Mouse (Mus musculus): ENCODE measurements around the gene Lamc1. TPM values are rescaled to one million over a fixed set of nuclear protein-coding genes. Genes with fewer than 3 reads are reported as not detected.

Gene Lamc1
- total RNA-seq, 2 experiments from 2014 or later, result 79.6 to 103 TPM

DNA sequence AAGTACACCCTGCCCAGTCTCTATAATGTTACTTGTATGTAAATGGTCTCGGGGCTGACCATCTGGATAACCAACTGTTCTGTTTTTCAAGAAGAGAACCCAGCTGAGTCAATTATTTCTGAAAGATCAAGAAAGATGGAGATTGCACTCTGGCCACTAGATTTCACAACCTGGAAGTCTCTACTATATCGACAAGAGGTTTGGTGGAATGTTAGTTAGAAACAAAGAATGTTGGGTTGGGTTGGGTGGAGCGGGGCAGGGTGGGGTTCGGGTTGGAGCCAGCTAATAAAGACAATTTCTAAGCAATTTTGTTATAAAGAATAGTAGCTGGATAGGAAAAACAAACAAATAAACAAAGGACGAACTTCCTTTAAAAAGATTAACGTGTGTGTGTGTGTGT lies 62.9 kb downstream of the Lamc1 start:
- no peak for DNase-seq
- intact Hi-C loops (cut with DNase I), result no loop called here

DNA sequence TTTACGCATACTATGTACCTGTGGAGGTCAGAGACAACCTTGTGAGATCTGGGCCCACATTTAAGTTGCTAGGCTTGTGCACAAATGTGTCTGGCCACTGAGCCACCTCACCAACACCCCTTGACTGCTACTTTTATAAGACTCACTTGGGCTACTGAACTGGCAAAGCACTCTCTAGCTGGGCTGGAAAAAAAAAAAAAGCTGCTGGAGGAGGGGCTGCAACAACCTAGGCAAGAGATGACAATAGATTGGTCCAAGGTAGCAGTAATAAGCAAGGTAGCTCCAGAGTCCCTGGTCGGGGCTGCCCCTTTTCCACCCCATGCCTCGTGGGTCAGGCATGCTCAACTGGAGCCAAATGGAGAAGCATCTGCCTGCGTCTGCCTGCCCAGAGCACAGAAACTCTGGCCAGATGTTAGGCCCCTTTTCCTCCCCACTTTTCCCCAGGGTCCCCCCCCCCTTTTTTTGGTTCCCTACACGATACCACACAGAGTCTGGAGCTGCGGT lies 63.7 kb downstream of the Lamc1 start:
- no peak for DNase-seq
- intact Hi-C loops (cut with DNase I), result no loop called here

DNA sequence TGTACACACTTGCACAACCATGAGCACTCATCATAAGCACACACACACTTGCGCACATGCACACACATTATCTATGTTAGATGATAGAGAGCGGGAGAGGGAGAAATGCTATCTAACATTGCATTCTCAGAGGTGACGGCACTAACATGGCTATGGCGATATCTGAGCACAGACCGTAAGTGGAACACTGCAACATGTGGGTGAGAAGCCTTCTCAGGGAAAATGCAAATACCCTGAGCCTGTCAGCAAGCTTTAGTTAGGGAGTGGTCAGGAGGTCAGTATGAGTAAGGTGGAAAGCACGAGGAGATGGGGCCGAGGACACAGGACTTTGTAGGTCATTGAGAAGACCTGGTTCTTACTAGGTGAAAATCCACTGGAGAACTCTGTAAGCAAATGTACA lies 64.3 kb downstream of the Lamc1 start:
- DNase-seq, result no peak
- intact Hi-C loops (cut with DNase I), result no loop called here

DNA sequence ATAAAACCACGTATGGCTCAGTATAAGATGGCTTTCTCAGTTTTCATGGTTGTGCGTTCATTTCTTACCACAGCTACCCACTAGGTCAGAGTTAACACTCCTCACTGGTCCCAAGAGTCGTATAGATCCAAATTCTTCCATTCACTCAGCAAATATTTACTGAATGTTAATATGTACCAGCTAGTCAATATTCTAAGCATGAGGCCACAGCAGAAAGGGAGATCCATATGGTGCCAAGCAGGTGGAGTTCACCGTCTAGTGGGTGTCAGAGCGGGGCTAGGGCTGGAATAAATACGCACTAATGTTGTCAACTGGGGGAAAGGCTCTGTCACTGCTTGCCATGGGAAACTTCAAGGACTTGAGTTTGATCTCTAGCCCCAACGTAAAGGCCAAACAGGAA lies 64.9 kb downstream of the Lamc1 start:
- DNase-seq, result no peak
- intact Hi-C loops (cut with DNase I), result no loop called here

DNA sequence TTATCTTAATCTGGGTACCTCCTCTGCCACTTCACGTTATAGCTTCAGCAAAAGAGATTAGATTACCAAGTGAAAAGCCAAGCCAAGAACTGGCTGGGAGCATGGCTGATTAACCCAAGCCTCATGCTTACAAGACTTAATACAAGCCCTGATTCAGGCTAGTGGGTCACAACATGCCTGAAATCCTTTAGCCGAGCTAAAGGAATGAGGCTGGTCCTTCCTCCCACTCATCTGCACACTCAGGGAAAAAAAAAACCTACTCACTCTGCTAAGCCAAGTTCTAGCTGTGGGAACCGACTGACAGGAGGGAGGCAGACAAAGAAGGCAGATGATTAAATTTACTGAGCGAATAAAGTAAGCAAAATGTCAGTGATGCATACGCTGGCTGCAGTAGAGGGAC lies 65.7 kb downstream of the Lamc1 start:
- no peak for DNase-seq
- intact Hi-C loops (cut with DNase I), result no loop called here

DNA sequence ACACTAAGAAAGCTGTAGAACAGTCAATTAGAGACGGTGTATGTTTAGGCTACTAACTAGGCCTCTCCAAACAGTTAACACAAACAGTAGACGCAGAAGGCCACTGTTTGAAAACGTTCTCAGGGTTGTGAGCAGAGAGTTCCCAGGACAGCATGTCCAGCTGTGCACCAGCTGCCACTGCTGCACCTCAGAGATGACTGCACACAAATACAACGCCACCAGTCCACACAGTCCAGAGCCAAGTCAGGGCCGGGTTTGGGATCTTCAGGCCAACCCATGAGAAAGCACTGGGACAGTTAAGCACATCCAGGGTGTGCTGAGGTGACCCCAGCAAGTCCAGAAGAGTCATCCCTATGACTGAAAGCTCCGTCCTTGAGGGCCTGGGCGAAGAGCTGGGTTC lies 67.0 kb downstream of the Lamc1 start:
- peak in 1 of 2 experiments; percentile 27 for DNase-seq
- intact Hi-C loops (cut with DNase I), result no loop called here

DNA sequence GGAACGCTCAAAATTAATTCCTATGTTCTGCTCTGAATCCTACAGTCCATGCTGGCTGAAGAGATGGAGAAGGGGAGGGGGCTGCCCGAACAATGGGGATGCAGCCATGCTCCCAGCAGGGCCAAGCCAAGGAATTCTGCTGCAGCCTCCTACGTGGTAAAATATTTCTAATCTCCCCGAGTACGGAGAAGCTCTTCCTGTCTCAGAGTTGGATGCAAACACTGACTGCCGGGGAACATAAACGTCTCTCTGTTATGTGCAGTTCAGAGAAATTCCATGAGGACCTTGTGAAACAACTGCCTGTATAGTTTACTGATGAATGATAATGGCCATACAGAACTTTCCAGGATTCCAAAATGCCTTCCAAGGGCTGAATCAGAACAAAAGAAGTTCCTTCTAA lies 67.5 kb downstream of the Lamc1 start:
- intact Hi-C loops (cut with DNase I), result no loop called here
- no peak for DNase-seq

DNA sequence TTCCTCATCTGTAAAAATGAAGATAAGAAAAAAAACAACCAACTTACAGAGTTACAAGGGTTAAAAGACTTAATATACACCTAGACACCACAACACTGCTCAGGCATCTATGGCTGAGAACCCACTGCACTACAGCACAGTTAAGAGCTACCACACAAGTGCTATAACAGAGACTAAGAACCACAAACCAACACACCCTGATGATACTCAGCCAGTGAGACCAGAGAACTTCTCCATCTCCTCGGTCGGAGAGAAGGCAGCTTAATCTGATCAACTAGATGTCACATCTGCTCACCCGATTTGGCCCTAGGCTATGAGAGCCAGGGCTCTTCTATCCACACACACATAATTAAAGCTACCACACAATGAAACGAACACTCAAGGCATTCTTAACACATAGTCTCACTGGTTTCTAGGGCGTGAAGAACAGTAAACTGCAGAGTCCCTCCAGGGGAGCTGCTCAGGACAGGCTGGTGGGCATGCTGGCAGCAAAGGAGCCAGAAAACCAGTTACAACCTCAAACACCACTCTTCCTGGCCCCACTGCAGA lies 72.8 kb downstream of the Lamc1 start:
- DNase-seq, result no peak
- intact Hi-C loops (cut with DNase I), result loop anchor here (5.0 kb wide), 1 partner anchor 72 kb away; the partner anchor contains the start of gene Lamc1

DNA sequence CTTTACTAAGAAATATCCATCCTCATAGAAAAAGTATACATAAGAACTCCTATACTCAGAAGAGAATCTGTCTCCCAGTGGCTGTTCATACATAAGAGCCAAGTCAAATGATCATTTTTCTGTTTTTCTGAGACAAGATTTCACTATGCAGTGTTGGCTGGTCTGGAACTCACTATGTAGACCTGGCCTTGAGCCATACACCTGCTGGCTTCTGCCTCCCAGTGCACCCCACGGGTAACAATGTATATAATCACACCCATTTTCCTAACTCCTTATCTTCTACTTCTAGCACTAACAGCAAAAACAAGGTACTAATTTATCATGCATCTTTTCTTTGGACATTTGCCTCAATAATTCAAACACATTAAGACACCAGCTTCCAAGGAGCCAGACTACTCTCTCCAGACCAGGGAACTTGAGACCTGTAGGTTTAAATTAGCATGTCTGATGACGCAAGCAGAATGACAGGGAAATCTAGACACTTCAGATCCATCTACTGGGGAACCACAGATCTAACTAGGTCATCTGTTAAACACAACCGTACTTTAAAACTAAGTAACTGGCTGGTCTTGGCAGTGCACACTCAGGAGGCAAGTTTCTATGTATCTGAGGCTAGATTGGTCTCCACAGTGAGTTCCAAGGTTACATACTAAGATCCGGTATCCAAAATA lies 79.9 kb downstream of the Lamc1 start:
- intact Hi-C loops (cut with DNase I), result no loop called here
- no peak for DNase-seq

DNA sequence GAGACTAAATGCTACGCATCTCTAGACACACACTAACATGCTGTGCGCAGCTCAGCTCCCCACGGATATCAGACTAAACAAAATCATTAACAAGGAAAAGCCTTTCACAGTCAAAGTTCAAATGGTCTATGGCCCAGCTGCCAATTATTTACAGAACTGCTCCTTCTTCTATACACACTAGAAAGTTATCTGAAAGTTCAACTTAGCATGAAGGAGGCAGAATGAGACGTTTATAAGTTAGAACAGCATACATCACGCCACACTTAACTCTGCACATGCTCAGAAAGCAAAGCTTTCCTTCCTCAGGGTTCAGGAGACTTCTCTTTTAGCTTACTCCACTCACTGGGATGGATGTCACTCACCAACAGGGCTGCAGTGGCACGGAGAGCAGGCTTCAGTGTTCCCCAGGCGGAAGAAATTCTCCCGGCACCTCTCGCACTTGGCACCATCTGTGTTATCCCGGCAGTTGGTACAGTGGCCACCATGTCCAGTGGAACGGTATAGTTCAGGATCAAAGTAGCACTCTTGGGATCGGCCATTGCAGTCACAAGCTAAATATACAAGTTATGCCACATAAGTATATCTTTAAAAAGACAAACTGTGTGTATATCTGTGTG lies 80.9 kb downstream of the Lamc1 start:
- no peak for DNase-seq
- intact Hi-C loops (cut with DNase I), result no loop called here

DNA sequence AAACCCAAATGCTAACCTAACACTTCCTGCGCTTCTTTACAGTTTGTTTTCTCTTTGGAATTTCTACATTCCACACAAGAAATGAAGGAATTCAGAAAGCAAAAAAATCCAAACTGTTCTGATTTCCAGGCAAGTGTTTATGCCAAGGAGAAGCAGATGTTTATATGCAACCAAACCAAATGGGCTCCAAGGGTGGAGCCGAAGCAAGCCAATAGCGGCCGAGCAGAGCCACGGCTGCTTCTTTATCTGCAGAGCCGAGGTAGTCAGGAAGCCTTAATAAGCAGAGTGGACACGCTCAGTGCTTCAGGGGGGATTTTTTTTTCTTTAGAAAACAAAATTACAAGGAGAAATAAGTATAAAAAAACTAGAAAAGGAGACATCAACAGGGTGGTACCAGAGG lies 91.2 kb downstream of the Lamc1 start:
- intact Hi-C loops (cut with DNase I), result loop anchor here (1.0 kb wide), 1 partner anchor 20 kb away; no protein-coding TSS in a partner anchor
- no peak for DNase-seq

DNA sequence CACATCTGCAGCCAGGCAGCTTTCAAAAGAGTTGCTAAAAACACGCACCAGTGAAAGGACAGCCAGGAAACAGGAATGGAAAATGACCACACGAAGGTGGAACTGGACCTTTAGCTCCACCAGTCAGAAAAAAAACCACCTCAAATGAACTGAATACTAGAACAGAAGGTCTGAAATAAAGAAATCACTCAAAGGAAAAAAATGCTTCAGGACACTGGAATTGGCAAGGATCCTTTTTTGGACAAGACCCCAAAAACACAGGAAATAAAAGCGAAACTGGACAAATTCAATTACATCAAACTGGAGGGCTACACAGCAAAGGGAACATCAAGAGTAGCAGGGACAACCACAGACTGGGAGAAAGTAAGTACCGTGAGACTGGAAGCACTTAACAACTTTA lies 97.0 kb downstream of the Lamc1 start:
- no peak for DNase-seq
- intact Hi-C loops (cut with DNase I), result no loop called here

DNA sequence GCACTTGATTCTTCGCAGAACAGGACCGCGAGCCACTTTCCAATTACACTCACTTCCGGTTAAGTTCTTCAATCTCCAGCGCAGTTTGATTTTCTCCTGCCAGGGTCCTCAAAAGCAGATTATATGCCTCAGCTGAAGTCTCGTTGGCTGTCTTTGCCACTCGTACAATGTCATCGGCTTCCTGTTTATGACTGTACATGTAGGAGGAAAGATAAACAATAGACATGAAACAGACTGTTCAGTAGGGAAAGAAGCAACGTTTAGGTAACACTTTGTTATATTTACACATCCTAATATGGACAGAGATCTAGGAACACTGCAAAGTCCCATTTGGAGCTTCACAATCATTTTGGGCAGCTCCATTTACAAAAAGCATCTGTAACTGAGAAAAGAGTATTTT lies 100.9 kb downstream of the Lamc1 start:
- intact Hi-C loops (cut with DNase I), result no loop called here
- DNase-seq, result no peak

DNA sequence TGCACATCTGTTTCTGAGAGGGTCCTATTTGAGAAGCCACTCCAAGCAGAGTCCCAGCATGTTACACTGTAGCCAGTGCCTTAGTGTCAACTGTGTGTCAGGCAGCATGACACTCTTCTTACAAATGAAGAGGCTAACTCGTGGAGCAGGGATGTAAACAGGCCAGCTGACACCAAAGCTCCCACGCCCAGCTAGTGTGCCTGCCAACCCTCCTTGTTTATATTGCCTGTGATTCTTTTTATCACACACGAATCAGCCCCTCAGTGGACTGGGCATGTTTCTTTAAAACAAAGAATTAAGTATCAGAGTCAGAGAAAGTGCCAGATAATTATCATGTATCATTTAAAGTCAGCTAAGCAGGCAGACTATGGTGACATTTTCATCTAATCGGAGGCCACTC lies 104.7 kb downstream of the Lamc1 start:
- intact Hi-C loops (cut with DNase I), result loop anchor here (10.0 kb wide), 1 partner anchor 157 kb away; no protein-coding TSS in a partner anchor
- DNase-seq, result no peak

DNA sequence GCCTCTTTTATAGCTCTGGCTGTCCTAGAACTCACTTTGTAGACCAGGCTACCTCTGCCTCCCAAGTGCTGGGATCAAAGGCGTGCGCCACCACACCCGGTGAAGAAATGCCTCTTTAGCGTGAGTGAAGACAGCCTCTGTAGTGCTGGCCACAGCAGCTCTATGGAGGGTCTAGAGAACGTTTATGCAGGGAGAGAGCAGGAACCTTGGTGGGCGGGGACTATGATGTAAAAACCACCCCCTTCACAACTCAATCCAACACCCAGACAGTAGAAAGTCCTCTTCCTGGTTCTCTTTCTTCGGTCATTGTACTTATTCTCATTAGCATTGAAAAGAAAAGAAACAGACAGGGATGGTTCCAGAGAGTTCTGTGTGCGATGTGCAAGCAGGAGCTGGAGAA lies 105.5 kb downstream of the Lamc1 start:
- intact Hi-C loops (cut with DNase I), result loop anchor here (10.0 kb wide), 1 partner anchor 158 kb away; no protein-coding TSS in a partner anchor
- DNase-seq, result no peak

DNA sequence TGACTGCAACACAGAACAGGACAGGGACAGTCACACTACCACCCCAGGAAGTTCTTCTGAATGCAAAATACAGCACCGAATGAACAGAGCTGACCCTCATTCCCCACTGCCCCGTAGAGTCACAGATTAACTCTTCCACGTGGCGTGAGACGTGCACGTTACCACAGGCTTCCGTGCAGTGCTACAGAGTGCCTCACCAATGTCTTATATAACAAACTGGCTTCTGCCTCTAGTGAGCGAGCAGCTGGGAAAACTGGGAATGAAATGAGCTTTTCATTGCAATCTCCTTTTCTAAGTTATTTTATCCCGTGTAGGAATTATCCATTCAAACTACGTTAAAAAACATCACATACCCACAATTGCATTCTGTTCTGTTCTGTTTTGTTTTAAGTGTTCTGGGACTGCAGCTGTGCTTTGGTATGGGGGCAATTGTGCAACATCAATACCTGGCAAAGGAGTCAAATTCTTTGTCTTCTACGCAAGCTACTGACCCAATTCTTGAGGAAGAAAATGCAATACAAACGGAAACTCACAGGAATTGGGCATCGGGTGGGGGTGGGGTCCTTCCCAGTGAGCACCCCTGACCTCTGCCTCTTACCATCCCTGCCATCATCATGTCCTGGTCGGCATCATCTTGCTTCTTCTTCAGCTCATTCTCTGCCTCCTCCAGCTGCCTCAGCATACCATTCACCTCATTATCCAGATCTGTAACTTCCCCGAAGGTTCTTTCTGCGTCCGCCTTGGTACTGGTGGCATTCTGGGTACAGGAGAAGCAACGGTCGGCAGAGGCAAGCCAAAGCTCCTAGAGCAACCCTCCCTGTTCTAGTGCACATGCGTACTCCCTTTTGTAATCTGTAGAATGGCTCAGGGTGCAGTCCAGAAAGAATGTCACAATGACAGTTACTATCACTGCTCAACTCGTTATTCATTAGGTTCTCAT lies 106.5 kb downstream of the Lamc1 start:
- intact Hi-C loops (cut with DNase I), result loop anchor here (10.0 kb wide), 1 partner anchor 159 kb away; no protein-coding TSS in a partner anchor
- DNase-seq, result no peak

DNA sequence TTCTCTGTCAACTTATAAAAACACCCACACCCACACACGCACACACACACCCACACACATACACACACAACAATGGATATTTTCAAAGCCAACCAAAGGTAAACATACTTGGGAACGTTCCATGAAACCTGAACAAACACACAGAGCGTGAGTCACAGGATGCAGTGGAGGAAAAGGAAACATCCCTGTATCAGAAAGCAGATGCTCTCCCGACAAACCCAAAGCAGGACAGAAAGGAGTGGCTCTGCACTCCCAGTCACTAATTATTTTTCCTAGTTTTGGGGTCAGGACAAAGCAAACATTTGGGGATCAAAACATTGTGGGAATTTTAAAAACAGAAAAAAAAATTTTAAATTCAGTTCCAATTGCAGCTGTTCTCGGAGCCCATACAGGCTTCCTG lies 108.3 kb downstream of the Lamc1 start:
- intact Hi-C loops (cut with DNase I), result loop anchor here (10.0 kb wide), 1 partner anchor 160 kb away; no protein-coding TSS in a partner anchor
- no peak for DNase-seq

DNA sequence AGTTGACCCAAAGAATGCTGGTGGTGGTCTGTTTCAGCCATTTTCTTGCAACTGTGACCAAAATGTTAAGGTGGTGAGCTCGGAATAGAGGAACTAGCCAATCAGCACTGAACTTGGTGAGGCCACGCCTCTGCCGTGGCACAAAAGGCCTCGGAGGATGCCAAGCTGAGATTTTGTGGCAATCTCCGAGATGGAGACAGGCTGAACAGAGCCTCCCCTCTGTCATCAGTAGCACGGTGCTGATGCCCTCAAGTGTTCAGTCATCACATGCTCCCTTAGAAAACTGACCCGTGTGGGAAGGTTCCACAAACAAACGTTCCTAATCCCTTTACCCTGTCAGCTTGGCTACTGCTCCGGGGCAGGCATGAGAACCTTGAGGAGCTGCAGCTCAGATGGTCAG lies 113.2 kb downstream of the Lamc1 start:
- DNase-seq, result no peak
- intact Hi-C loops (cut with DNase I), result no loop called here

DNA sequence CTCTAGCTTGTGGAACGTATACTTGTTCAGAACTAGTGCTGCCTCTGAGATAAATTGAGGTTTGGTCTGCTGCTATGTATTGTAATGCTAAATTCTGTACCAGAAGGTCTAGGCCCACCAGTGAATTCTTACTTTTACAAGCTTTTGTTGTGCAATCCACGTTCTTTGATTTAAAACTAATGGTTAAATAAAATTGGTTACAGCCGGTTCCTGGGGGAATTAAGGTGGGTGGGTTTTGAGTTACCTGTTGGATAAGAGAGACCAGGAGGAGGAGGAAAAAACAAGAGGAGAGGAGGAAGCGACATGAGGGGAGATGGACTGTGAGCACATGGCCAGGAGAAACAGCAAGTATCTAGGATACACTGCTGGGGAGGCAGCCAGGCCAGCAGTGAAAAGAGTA lies 116.1 kb downstream of the Lamc1 start:
- DNase-seq, result no peak
- intact Hi-C loops (cut with DNase I), result no loop called here

DNA sequence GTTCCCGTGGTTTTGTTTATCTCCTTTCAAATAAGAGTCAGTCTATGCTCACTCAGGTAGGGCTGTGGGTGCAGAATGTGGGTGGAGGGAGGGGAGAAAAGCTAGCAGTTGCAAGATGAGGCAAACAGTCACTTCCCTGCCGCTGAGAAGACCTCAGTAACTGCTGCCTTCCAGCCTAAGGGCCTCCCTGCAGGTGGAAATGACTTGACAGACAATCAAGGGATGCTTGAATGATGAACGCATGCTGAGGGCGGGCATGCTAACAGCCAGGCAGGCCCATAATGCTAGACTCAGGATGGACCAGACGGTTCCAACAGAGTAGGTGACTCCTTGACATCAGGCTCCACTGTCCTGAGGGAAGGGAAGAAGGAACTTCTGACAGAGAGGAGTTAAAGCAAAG lies 116.9 kb downstream of the Lamc1 start:
- no peak for DNase-seq
- intact Hi-C loops (cut with DNase I), result no loop called here

DNA sequence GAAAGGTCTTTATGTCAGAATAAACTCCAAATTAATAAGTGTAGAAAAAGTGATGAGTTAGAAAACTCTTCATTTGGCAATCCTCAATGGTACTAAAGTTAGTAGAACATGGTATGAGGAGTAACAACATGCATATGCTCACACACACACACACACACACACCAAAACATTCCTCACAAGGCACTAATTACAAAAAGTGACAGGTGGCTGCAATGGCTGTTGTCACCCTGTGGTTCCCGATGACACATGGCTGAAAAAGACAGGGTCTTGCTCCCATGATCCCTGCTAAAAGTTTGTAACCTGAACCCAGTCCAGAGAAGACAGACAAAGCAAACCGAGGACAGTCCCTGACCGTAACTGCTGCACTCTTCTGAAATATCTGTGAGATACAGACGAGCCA lies 121.6 kb downstream of the Lamc1 start:
- intact Hi-C loops (cut with DNase I), result loop anchor here (5.0 kb wide), 1 partner anchor 99 kb away; no protein-coding TSS in a partner anchor

More for the DNA sequence above, 121.6 kb downstream of the Lamc1 start:
- DNase-seq, result no peak

All from gastrocnemius, postnatal 36 days (tissue).